Mouse (Mus musculus) adrenal gland, postnatal 4 days (tissue): ENCODE results near the gene Zbtb12. TPM values are rescaled to one million over a fixed set of nuclear protein-coding genes. Genes with fewer than 3 reads are reported as not detected.

Experiments
- DNase-seq, 2 experiments: peaks; one replicate each; pipeline ENCODE4 v3.0.0; 2021 to 2022; ENCODE audit warnings: low spot score in 2 of 2, mixed read lengths in 2 of 2
- total RNA-seq, 2 experiments: library from RNA; stranded (reverse); gene quantifications; 2 replicates each; pipeline ENCODE4 v1.2.3; 2021

Gene Zbtb12
- total RNA-seq, 2 experiments from 2014 or later = 23.6 to 26.2 TPM

DNA sequence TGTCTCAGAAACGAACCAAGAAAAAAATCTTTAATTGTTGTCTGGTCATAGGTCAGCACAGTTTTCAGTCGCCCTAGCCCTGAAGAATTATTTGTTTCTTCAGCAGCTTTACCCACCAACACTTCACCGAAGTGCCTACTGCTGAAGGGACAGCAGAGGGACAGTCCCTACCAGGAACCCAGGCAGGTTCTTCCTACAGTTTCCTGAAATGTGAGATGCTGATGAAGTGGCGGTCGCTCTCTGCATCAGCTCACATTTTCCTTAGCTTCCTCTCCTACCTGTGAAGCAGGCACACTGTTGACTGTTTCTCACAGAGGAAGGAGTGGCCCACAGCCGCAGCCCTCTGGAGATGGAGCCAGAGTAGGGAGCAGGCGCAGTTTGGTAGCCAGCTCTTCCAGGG lies 13.3 kb upstream of the Zbtb12 start:
- DNase-seq = no peak

GRCm38 (mm10) chr17:34874321-34874720 lies 5.0 kb upstream of the Zbtb12 start:
- no peak for DNase-seq

- DNase-seq = no peak
Measured at GRCm38 (mm10) chr17:34881166-34881565, 1.9 kb downstream of the Zbtb12 start.

DNA sequence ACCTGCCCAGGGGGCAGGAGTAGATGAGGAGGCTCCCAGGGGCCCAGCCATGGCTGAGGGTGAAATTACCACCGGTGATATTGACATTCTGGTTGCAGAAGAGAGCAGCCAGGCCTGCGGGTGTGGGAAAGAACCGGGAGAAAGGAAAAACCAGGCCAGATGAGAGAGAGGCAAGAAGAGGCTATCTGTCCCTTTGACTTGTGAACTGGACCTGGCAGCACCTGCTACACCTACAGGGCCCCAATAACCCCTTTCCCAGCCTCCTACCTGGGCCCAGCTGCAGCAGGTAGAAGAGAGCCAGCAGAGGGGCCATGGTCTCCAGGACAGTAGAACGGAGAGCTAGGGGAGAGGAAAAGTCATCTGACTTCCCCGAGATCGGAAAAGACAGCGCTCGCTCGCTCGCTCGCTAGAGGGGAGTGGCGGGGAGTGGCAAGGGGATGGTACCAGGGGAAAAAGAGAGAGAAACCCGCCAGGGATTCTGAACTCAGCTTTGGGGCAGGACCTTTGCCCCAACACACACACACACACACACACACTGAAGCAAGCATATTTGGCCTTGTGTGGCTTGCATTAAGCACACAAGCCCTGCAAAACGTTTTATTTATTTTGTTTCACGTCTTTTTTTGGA lies 2.5 kb downstream of the Zbtb12 start, which contains the start of gene Gm20547:
Gm20547 (minus strand) TSS at position 360 of the 628 bp plus-strand sequence.
- no peak for DNase-seq

- no peak for DNase-seq
Measured at GRCm38 (mm10) chr17:34883332-34883731, 4.0 kb downstream of the Zbtb12 start.

DNA sequence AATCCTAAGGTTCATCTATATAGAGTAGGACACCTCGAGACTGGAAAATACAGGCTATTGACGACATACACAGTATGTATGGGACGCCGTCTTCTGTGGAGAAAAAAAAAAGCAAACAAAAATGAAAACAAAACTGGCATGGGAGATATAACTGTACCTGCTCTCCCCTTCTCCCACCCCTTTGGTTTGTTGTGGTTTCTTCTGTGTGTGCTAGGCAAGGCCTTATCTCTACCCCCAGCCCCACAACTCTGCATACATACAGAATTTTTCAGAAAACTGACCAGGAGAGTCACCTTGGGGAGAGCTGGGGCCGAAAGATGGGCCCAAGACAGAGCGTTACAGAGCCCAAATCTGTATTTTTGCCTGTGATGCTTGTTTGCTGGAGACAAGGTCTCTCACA lies 5.4 kb downstream of the Zbtb12 start:
- DNase-seq = no peak

DNA sequence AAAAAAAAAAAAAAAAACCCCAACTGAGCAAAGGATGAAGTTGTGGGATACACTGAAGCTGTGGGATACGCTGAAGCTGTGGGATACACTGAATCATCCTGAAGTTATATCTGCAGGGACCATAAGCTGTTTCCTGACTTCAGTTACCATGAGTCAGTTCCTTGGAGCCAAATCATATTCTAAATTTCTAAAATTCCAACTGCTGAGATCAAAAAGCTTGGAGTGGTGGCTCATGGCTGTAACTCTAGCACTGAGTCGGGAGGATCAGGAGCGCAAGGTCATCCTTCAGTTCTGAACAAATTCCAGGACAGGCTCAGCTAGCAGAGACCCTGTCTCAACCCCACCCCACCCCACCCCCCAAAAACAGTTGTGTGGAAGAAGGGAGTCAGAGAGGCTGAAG lies 6.3 kb downstream of the Zbtb12 start:
- DNase-seq = no peak

DNA sequence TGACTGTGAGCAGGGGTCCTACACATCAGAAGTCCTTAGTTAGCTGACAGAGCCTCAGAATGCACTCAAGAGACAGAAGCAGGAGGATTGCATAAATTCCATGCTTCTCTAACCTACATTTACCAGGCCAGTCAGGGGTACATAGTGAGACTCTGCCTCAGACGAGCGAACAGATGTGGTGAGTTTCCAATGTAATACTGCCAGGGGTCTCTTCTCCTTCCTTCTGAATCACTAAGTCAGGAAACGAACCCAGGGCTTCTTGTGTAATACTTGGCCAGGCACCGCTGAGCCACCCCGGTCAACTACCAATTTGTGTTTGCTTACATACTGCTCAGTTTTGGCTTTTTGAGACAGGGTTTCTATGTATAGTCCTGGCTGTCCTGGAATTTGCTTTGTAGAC lies 8.7 kb downstream of the Zbtb12 start:
- DNase-seq = no peak

DNA sequence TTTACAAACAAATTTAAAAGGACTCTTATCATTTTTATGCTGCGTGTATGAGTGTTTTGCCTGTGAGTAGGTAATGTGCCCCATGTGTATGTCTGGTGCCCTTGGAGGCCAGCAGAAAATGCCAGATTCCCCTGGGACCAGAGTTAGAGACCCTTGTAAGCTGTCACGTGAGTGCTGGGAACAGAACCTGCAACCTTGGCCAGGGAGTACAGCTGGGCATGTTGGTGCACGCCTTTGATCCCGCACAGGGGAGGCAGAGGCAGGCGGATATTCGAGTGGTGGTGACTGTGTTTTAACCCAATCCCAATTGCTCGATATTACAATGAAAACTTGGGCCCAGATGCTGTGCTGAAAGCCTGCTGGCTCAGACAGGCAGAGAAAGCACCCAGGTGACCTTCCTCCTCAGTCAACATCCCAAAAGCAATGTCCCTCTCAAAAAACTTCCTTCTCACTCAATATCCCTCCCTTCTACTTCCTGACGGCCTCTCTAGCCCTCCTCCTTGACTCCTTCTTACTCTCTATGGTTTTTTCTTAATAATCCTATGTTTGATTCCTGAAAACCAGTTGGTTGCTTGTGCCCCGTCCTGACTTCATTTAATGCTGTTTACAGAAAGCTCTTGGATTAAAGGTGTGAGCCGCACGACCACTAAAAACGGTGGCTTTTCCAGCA lies 10.9 kb downstream of the Zbtb12 start:
- DNase-seq = no peak

- DNase-seq = no peak
Measured at GRCm38 (mm10) chr17:34891377-34891776, 12.1 kb downstream of the Zbtb12 start.

- DNase-seq = no peak
Measured at GRCm38 (mm10) chr17:34893072-34893824, 14.0 kb downstream of the Zbtb12 start.

GRCm38 (mm10) chr17:34894074-34894597 lies 14.9 kb downstream of the Zbtb12 start:
- DNase-seq = peak; percentile 89 to 94

- peak in 1 of 2 experiments; percentile 38 for DNase-seq
Measured at GRCm38 (mm10) chr17:34894801-34895530, 15.7 kb downstream of the Zbtb12 start.

DNA sequence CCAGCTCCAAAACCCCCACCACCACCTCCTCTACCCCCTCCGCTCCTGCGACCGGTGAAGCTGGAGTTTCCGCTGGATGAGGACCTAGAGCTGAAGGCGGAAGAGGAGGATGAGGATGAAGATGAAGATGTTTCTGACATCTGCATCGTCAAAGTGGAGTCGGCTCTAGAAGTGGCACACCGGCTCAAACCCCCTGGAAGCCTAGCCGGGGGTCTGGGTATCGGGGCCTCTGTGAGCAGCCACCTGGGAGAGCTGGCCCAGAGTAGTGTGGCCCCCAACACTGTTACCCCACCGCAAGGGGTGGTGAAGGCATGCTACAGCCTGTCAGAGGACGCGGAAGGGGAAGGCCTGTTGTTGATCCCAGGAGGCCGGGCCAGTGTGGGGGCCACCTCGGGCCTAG lies 16.4 kb downstream of the Zbtb12 start:
- no peak for DNase-seq

- DNase-seq = no peak
Measured at GRCm38 (mm10) chr17:34896366-34896765, 17.1 kb downstream of the Zbtb12 start.

DNA sequence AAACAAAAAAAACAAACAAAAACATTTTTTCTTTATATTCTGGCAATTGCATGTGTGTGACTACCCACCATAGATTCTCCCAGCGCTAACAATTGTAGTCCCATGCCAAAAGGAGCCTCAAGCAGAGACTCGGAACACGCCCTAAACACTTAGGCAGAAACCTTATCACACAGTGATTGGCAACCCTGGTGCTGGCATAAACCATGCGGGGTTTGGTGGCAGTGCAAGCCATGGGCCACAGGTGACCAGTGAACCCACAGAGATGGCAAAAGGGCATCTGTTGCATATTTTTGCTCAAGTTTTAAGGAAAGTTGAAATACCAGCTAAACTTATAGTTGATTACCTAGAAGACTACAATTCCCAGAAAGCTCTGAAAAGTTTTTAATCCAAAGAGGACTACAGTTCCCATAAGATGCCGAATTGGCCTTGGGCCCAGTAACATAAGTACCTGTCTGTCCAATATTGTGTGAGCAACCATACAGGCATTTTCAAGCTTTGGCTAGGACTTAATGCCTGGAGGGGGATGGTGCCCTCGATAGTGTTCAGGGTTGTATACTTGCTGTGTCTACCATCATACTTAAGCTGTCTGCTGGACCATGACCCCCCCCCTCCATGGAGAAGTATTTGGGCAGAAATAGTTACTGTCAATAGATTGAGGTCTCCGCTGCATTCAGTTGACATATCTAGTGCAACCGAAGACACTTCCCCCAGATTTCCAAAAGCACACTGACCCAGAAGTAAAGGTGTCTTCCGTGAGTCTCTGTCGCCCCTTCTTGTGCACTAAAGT lies 18.3 kb downstream of the Zbtb12 start:
- DNase-seq = no peak

GRCm38 (mm10) chr17:34898160-34898586 lies 18.9 kb downstream of the Zbtb12 start, which contains the start of the genes C2 and Ehmt2:
TSS of gene C2 (minus strand) at chr17:34898265.
TSS of gene Ehmt2 (plus strand) at chr17:34898469.
- DNase-seq = peak; percentile 64 to 69

DNA sequence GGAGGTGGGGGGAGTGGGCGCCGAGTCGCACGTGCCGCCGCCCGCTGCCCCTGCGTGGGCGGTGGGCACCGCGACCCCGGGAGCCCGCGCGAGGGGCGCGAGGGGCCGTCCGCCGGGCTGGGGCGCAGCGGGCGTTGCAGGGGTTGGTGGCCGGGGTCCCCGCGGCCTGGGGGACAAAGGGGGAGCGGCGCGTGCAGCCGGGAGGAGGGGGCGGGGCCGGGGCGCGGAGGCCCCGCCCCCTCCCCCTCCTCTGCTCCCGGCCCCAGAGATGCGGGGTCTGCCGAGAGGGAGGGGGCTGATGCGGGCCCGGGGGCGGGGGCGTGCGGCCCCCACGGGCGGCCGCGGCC lies 19.4 kb downstream of the Zbtb12 start:
- DNase-seq = no peak

DNA sequence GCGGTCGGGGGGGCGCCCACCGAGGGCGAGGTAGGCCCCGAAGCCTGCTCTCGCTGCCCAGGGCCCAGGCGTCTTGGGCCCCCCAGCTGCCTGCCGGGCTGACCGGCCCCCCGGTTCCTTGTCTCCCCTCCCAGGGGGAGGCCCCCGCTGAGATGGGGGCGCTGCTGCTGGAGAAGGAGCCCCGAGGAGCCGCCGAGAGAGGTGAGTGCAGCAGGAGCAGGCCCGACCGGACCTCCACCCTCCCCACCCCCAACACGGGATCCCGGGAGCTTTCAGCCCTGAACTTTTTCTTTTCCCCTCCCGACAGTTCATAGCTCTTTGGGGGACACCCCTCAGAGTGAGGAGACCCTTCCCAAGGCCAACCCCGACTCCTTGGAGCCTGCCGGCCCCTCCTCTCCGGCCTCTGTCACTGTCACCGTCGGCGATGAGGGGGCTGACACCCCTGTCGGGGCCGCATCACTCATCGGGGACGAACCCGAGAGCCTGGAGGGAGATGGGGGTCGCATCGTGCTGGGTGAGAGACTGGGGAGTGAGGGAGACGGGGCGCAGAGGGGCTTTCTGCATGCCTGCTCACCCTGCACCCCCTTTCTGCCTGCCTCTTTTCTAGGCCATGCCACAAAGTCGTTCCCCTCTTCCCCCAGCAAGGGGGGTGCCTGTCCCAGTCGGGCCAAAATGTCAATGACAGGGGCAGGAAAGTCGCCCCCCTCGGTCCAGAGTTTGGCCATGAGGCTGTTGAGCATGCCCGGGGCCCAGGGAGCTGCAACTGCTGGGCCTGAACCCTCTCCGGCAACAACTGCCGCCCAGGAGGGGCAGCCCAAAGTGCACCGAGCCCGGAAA lies 20.0 kb downstream of the Zbtb12 start:
- peak in 1 of 2 experiments; percentile 45 for DNase-seq

DNA sequence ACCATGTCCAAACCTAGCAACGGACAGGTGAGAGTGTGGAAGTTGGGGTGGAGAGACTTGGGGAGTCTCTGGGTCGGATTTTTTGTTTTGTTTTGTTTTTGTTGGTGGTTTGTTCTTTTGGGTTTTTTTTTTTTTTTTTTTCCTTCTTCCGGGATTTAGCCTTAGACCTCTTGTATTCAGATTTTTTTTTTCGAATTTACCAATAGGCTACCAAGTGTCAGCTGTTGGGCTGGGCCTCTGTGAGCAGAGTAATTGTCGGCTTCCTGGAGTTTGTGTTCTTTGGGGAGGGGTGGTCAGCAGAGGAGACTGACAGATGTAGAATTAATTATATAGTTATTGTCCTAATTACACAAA lies 20.6 kb downstream of the Zbtb12 start:
- no peak for DNase-seq
